Mouse (Mus musculus) mouse trophoblast stem cell (cell line): ENCODE results near the gene Sult6b1.

Experiments
- in situ Hi-C, 2 experiments: fragments of 300-500 bp; cut with MseI, MboI; formaldehyde crosslinking; loops; 2 replicates in 1 of 2; 3 replicates in 1 of 2; pipeline ENCODE4 v1.15.1; 2025

Sult6b1 gene

DNA sequence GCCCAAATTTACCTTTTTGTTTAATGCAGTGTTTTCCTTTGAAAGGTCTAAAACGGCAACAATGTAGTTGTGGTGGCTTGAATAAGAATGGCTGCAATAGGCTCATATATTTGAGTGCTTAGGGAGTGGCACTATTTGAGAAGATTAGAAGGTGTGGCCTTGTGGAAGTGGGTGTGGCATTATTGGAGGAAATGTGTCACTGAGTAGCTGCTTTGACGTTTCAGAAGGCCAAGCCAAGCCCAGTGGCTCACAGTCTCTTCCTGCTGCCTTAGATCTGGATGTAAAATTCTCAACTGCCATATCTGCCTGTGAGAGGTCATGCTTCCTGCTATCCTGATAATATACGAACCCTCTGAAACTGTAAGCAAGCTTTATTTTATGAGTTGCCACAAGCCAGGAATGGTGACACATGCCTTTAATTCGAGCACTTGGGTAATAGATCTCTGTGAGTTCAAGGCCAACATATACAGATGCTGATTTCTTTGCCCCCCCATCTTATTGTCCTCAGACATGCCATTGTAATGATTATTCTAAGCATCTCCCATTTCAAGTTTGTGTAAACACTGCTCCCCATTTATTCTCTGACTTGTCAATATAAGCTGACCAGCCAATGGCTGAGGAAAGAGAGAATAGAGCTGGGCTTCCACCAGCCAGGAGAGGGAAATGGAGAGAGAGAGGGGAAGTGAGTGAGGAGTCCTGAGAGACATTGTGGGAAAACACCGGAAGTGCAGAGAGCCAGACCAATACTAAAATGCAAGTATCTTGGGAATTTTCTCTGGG is 21.3 kb downstream of the Sult6b1 start:
- in situ Hi-C loops, result no loop called here

DNA sequence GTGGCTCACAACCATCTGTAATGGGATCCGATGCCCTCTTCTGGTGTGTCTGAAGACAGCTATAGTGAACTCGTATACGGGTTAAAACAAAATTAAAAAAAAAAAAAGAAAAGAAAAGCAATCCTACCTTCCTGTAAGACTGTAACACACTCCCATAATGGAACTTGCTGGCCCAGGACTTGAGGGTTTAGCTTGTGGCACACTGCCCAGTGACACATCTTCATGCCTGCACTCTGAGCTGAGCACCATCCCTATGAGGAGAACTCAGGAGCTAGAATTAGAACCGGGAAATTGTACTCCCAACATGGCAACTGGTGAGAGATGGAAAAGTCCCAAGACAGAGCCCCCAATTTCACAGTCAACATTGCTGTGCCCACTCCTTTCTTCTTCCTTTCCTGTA is 23.5 kb downstream of the Sult6b1 start:
- in situ Hi-C loops, result no loop called here

DNA sequence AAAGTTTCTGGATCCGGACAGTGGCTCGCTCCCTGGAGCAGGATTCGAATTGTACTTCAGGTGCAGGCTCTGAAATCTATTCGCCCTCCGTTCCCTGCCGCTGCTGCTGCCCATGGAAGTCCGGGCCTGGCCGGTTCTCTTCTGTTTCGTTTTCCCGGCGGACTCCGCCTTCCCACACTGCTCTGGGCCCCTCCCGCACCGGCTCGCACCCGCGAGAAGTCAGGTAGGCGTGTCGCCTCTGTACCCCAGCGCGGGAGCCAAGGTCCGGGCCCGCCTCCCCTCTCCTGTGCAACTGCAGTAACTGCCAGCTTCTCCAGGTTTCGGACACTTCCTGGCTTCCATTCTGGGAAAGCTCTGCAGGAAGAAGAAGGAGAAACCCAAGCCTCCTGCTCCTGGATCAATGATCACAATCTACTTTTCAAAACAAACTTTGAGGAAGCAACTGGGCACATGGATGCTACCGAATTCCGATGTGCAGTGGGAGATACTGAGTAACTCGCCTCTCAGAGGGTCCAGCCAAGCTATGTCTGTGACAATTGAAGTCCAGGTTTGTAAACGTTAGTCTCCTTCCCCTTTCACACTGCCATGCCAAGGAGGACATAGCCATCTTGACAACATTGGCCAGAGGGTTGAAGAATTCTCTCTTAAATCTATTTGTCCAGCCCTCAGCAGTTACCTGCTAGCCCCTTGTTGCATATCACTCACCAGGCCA is 24.2 kb downstream of the Sult6b1 start, which contains the start of gene Eif2ak2:
TSS of gene Eif2ak2 (minus strand) at position 173 of the 712 bp plus-strand sequence.
- in situ Hi-C loops, result no loop called here

DNA sequence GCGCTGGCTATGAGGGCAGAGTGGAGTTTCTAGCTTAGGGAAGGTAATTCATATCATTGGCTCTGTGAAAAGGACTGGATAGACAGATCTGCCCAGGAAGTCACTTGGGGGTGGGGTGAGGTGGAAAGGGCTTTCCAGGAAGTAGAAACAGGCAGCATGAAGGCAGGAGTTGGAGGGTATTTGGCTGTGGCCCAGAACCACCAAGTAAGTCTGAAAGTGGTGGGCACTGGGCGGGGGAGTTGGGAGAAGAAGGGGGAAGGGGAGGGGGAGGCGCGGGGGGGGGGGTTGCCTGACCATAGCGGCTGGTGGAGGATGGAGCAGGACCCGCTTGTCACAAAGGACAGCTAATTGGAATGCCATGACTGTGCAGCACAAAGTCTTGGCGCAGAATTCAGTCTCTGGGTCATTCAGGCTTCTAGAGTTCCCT is 24.9 kb downstream of the Sult6b1 start:
- in situ Hi-C loops, result no loop called here

DNA sequence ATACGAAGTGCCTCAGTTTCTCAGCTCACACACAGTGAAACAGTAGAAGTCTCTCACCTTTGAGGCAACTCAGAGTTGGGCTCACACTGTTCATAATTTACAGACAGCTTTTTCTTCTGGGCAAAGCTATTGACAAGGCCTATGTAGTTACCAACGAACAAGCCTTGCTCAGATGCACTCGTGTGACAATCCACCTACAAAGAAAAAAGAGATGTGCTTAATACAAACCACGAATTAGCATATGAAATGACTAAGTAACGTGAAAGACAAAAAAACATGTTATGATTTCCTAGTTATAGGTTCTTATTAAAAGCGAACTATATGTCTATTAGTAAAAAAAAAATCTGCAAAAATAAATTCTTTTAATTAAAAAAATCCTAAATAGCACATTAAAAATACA is 32.9 kb downstream of the Sult6b1 start:
- in situ Hi-C loops, result no loop called here

DNA sequence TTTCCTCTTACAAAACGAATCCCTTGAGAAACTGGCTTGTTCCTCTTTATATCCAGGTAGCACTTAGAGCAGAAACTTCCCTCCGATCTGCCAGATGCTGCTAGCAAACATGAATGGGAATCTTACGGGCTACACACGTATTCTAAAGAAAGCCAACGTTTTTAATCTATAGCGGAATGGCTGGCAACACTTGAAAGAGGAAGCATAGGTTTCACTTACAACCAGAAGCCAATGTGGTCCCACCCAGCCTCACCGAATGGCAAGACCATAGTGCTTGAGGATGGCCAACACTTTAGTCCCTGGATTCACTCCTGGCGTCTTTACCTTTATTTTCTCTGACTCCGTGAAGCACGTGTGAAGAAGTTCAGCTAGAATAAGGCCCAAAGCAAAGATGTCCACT is 50.5 kb downstream of the Sult6b1 start:
- in situ Hi-C loops, result no loop called here

DNA sequence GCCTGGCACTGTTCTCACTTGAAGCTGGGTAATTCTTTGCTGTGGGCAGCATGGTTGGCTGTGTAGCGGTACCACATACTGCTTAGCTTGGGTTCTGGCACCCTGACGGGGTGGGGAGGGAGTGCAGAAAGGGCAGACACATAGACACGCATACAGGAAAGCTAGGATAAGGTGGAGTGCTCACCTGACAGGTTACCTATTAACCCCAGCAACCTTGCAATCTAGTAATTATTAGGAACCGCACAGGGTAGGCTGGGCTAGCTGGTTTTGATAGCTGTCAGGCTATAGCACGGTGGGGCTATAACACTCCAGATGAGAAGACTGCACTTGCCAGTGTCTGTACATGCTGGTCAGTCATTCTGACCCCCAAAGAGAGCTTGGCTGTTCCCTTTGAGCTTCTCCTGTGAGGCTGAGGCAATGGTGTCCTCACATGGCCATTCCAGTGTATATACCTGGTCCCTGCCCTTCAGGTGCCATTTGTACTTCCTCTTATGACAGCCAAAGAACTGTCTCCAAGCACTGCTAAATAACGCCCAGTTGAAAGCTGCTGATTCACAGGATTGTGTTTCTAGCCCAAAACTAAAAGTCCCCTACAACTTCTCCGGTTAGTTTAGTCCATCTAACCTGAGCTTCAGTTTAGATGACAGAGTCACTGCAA is 64.4 kb downstream of the Sult6b1 start:
- in situ Hi-C loops, result no loop called here

DNA sequence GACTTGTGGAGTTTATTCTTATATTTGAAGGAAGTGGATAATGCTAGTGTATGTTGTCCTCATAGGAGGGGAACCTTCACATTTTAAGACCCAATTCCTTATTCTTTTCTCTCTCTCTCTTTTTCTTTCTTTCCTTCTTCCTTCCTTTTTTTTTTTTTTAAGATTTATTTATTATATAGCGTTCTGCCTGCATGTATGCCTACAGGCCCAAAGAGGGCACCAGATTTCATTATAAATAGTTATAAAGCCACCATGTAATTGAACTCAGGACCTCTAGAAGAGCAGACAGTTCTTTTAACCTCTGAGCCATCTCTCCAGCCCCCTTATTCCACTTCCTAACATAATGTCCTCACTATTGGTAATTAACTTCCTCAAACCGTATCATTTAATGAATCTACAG is 70.7 kb downstream of the Sult6b1 start:
- in situ Hi-C loops, result no loop called here

DNA sequence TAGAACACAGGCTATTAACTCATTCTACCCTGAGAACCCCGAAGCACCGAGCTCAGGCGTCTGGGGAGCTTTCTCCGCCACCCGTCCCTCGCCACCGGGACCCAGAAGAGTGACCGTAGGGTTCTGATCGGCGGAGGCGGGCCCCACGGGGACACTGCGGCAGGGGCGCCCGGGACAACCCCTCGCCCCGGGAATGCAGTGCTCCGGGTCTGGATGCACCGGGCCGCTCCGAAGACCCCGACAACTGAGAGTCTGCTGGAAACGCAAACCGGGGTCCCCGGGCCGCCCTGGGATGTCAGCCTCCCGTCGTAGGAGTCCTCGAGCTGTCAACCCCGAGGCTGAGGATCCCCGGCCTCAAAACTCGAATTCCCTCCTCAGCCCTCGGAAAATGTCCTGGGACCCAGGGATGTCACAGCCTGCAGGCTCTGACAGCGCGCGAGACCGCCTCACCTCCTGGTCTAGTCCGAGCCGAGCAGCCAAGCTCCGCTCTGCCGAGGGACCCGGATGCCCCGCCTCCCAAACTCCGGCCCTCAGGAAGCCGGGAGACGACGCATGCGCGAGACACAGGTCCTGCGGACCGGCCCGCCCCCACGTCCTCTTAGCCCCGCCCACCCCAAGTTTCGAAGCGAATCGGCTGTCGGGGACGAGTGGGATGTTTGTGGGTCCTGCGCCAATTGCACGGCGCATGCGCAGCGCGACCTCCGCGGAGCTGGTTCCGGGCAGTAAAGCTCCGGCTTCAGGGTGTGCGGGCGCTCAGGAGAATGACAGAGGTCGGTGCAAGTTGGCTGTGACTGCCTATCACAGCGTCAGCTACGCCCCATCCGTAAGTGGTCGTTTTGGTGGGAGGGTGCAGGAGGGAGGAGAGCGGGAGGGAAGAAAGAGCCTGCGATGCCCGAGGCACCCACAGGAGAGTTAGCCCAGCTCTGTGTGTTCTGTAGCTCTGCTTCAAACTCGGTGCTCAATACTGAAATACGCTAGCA is 71.6 kb downstream of the Sult6b1 start, which contains the start of the genes Heatr5b and Gpatch11:
TSS of gene Heatr5b (minus strand) at position 509 of the 980 bp plus-strand sequence.
TSS of gene Gpatch11 (plus strand) at position 712 of the 980 bp plus-strand sequence.
- in situ Hi-C loops, result no loop called here
